8 mouse cellular contexts compared by ENCODE assay signal in genomic region chr19:37877511-37878167, GRCm38 (mm10).
DNase-seq lines count a peak whose midpoint lies in the region; ATAC-seq lines count a peak whose summit lies in the region.

No protein-coding gene starts in this region.

- H3K9ac ChIP-seq in heart, embryonic 15.5 days = no peak overlapping the region
- no peak overlapping the region; the same call in 1 of the 2 replicates for H3K9ac ChIP-seq in forebrain, embryonic 16.5 days (replicated peaks; ENCODE audit: low read depth, low read length)
- no peak overlapping the region for H3K9ac ChIP-seq in kidney, embryonic 16.5 days (replicated peaks; ENCODE audit: low read length)
- no peak overlapping the region for H3K9ac ChIP-seq in neural tube, embryonic 11.5 days (ENCODE audit: low read length)

- no peak for ATAC-seq in heart, embryonic 15.5 days (replicated peaks; ENCODE audit: insufficient number of reproducible peaks, insufficient read depth, low FRiP score, low read depth)
- no peak for ATAC-seq in forebrain, embryonic 16.5 days
- ATAC-seq in kidney, embryonic 16.5 days (ENCODE audit: low FRiP score, low TSS enrichment) = no peak
- no peak for ATAC-seq in neural tube, embryonic 11.5 days (ENCODE audit: insufficient read depth, low FRiP score, low TSS enrichment)
- no peak for ATAC-seq in CD4-positive, CD25-positive, alpha-beta regulatory T cell, adult 4 months
- no peak for ATAC-seq in megakaryocyte-erythroid progenitor cell, adult 5-6 weeks (replicated peaks; ENCODE audit: low FRiP score, low TSS enrichment, poor library complexity, severe bottlenecking)

- no peak for DNase-seq in heart, postnatal 36 days
- DNase-seq in neural tube, embryonic 11.5 days (ENCODE audit: low spot score) = no peak
- no peak for DNase-seq in frontal cortex, adult 2 months (ENCODE audit: extremely low spot score in 1 of 2, low spot score in 1 of 2)

- 9% methylated on average over 20 of the region's 20 CpGs for WGBS in heart, embryonic 15.5 days
- WGBS in forebrain, embryonic 16.5 days = 2% methylated on average over 20 of the region's 20 CpGs
- WGBS in kidney, embryonic 16.5 days = 7% methylated on average over 20 of the region's 20 CpGs
- 6% methylated on average over 20 of the region's 20 CpGs for WGBS in neural tube, embryonic 11.5 days

- H3K36me3 ChIP-seq in heart, embryonic 15.5 days = no peaks in the 10 kb centered on the region
- H3K36me3 ChIP-seq in forebrain, embryonic 16.5 days (ENCODE audit: control insufficient read depth, insufficient read depth) = no peaks in the 10 kb centered on the region
- H3K36me3 ChIP-seq in kidney, embryonic 16.5 days (ENCODE audit: insufficient read depth, low read length) = no peaks in the 10 kb centered on the region
- H3K36me3 ChIP-seq in neural tube, embryonic 11.5 days (ENCODE audit: control insufficient read depth, insufficient read depth, low read length) = no peaks in the 10 kb centered on the region

- no peak overlapping the region for H3K27ac ChIP-seq in heart, embryonic 15.5 days
- H3K27ac ChIP-seq in forebrain, embryonic 16.5 days (ENCODE audit: low read length) = no peak overlapping the region
- H3K27ac ChIP-seq in kidney, embryonic 16.5 days (ENCODE audit: low read length) = no peak overlapping the region
- H3K27ac ChIP-seq in neural tube, embryonic 11.5 days (ENCODE audit: low read depth, low read length) = no peak overlapping the region

- intact Hi-C loops in heart, postnatal 36 days (cut with DNase I) = no loop called here

- H3K4me1 ChIP-seq in heart, embryonic 15.5 days (replicated peaks) = peaks cover 13% of the 10 kb centered on the region
- H3K4me1 ChIP-seq in forebrain, embryonic 16.5 days (replicated peaks; ENCODE audit: control insufficient read depth, insufficient read depth, low read length) = peaks cover 8% of the 10 kb centered on the region; the same call in 1 of the 2 replicates
- peaks cover 8% of the 10 kb centered on the region; the same call in 1 of the 2 replicates for H3K4me1 ChIP-seq in kidney, embryonic 16.5 days (ENCODE audit: insufficient read depth, low read length)
- H3K4me1 ChIP-seq in neural tube, embryonic 11.5 days (ENCODE audit: control insufficient read depth, insufficient read depth, low read length) = peaks cover 2% of the 10 kb centered on the region; the same call in 1 of the 2 replicates

- H3K27me3 ChIP-seq in heart, embryonic 15.5 days = peaks cover 50% of the 10 kb centered on the region
- peaks cover 34% of the 10 kb centered on the region for H3K27me3 ChIP-seq in forebrain, embryonic 16.5 days (replicated peaks; ENCODE audit: control insufficient read depth, insufficient read depth, low read length)
- peaks cover 34% of the 10 kb centered on the region for H3K27me3 ChIP-seq in kidney, embryonic 16.5 days (ENCODE audit: insufficient read depth, low read length)
- peaks cover 30% of the 10 kb centered on the region for H3K27me3 ChIP-seq in neural tube, embryonic 11.5 days (ENCODE audit: control insufficient read depth, insufficient read depth, low read length)

- peak overlapping the region; percentile 21 for H3K4me3 ChIP-seq in heart, embryonic 15.5 days
- H3K4me3 ChIP-seq in forebrain, embryonic 16.5 days (replicated peaks; ENCODE audit: low read length) = 0 out of 2 replicates have a peak overlapping the region, but pooled peaks have one; percentile 5
- peak overlapping the region; percentile 12; the same call in 1 of the 2 replicates for H3K4me3 ChIP-seq in kidney, embryonic 16.5 days (ENCODE audit: low read length)
- H3K4me3 ChIP-seq in neural tube, embryonic 11.5 days (ENCODE audit: low read depth, low read length) = no peak overlapping the region

- no peaks in the 10 kb centered on the region for H3K9me3 ChIP-seq in heart, embryonic 15.5 days (replicated peaks)
- no peaks in the 10 kb centered on the region for H3K9me3 ChIP-seq in forebrain, embryonic 16.5 days (ENCODE audit: control insufficient read depth, low read length)
- H3K9me3 ChIP-seq in kidney, embryonic 16.5 days (ENCODE audit: low read length) = no peaks in the 10 kb centered on the region
- H3K9me3 ChIP-seq in neural tube, embryonic 11.5 days (ENCODE audit: control insufficient read depth, low read length) = no peaks in the 10 kb centered on the region

- H3K4me2 ChIP-seq in heart, embryonic 15.5 days = peak overlapping the region; percentile 52
- H3K4me2 ChIP-seq in forebrain, embryonic 16.5 days (ENCODE audit: low read length) = peak overlapping the region; percentile 27
- peak overlapping the region; percentile 23 for H3K4me2 ChIP-seq in kidney, embryonic 16.5 days (replicated peaks; ENCODE audit: low read depth, low read length)
- 0 out of 2 replicates have a peak overlapping the region, but pooled peaks have one; percentile 26 for H3K4me2 ChIP-seq in neural tube, embryonic 11.5 days (ENCODE audit: low read depth)
